Mouse (Mus musculus) small intestine, adult 2 months (tissue): ENCODE measurements at regions not wholly inside any gene's neighbourhood (a gene's known extent, or its start where the extent isn't known, plus 50 kb on each side); places are given as distances from the start of the nearest gene placed in this dataset.

Source experiments
- CTCF ChIP-seq: fragments of 200-500 bp; IDR thresholded peaks from 2 replicates; pipeline ENCODE4 v1.5.1; 2012; ENCODE audit warnings: low read depth, mild to moderate bottlenecking, control low read depth, inconsistent platforms, low read length, moderate library complexity, mixed read lengths; ENCODE audit not compliant: insufficient replicate concordance, insufficient read length; ENCODE audit errors: extremely low read depth
- POLR2A ChIP-seq: fragments of 200-500 bp; IDR thresholded peaks from 2 replicates; pipeline ENCODE4 v1.6.1; 2012; ENCODE audit warnings: low read depth, mild to moderate bottlenecking, control low read depth, inconsistent platforms, low read length, moderate library complexity

GRCm38 (mm10) chrX:12288562-12289117 is 128.5 kb upstream of the Bcor start:
- no peak for TF ChIP-seq CTCF
- TF ChIP-seq POLR2A = no peak
